Mouse (Mus musculus): ENCODE data around the gene Chkb. TPM values are rescaled to one million over a fixed set of nuclear protein-coding genes. Genes with fewer than 3 reads are reported as not detected.

The Chkb gene
- polyA plus RNA-seq, 1 experiment = 99.8 TPM

GRCm38 (mm10) chr15:89410118-89410517, 19.6 kb downstream of the Chkb start, which contains the start of gene Syce3:
TSS of gene Syce3 (minus strand) at chr15:89410503.
- Histone ChIP-seq H3K27ac (ENCODE audit: control insufficient read depth, insufficient read depth, low read length) (no peak within 1 kb of the TSS), H3K36me3 (ENCODE audit: control insufficient read depth, insufficient read depth, low read length) (no peaks in the 10 kb centered on the region), H3K27me3 (ENCODE audit: control insufficient read depth, insufficient read depth, low read length) (no peaks in the 10 kb centered on the region), H3K4me1 (replicated peaks; ENCODE audit: control insufficient read depth, insufficient read depth, low read length) (no peaks in the 10 kb centered on the region), H3K4me3 (ENCODE audit: control insufficient read depth, insufficient read depth, low read length) (no peak within 1 kb of the TSS)
- TF ChIP-seq CTCF (IDR thresholded peaks at IDR 0.05; ENCODE audit: borderline replicate concordance, control insufficient read depth, extremely low read depth, insufficient read depth, low read length, poor library complexity) = no peak
- TF ChIP-seq POLR2A (IDR thresholded peaks at IDR 0.05; ENCODE audit: control insufficient read depth, extremely low read depth, insufficient read depth, low read length, poor library complexity) = no peak
- DNase-seq = no peak
- 89% methylated on average over 24 of the region's 24 CpGs for WGBS

- no peaks in the 10 kb centered on the region for H3K4me1 ChIP-seq (replicated peaks; ENCODE audit: control insufficient read depth, insufficient read depth, low read length)
- H3K27me3 ChIP-seq (ENCODE audit: control insufficient read depth, insufficient read depth, low read length) = no peaks in the 10 kb centered on the region
- TF ChIP-seq POLR2A (IDR thresholded peaks at IDR 0.05; ENCODE audit: control insufficient read depth, extremely low read depth, insufficient read depth, low read length, poor library complexity) (no peak), CTCF (IDR thresholded peaks at IDR 0.05; ENCODE audit: borderline replicate concordance, control insufficient read depth, extremely low read depth, insufficient read depth, low read length, poor library complexity) (no peak)
- H3K4me3 ChIP-seq (ENCODE audit: control insufficient read depth, insufficient read depth, low read length) = no peak overlapping the region
- no peaks in the 10 kb centered on the region for H3K36me3 ChIP-seq (ENCODE audit: control insufficient read depth, insufficient read depth, low read length)
- H3K27ac ChIP-seq (ENCODE audit: control insufficient read depth, insufficient read depth, low read length) = no peak overlapping the region
- DNase-seq = no peak
Measured at GRCm38 (mm10) chr15:89406691-89407090, 23.0 kb downstream of the Chkb start.

GRCm38 (mm10) chr15:89404831-89405623, 24.7 kb downstream of the Chkb start:
- WGBS = 77% methylated on average over 10 of the region's 10 CpGs
- no peaks in the 10 kb centered on the region for H3K4me1 ChIP-seq (replicated peaks; ENCODE audit: control insufficient read depth, insufficient read depth, low read length)
- no peak for TF ChIP-seq CTCF (IDR thresholded peaks at IDR 0.05; ENCODE audit: borderline replicate concordance, control insufficient read depth, extremely low read depth, insufficient read depth, low read length, poor library complexity)
- no peak for TF ChIP-seq POLR2A (IDR thresholded peaks at IDR 0.05; ENCODE audit: control insufficient read depth, extremely low read depth, insufficient read depth, low read length, poor library complexity)
- H3K4me3 ChIP-seq (ENCODE audit: control insufficient read depth, insufficient read depth, low read length) = no peak overlapping the region
- no peaks in the 10 kb centered on the region for H3K36me3 ChIP-seq (ENCODE audit: control insufficient read depth, insufficient read depth, low read length)
- DNase-seq = no peak
- H3K27me3 ChIP-seq (ENCODE audit: control insufficient read depth, insufficient read depth, low read length) = no peaks in the 10 kb centered on the region
- no peak overlapping the region for H3K27ac ChIP-seq (ENCODE audit: control insufficient read depth, insufficient read depth, low read length)

GRCm38 (mm10) chr15:89402471-89402870, 27.2 kb downstream of the Chkb start:
- 95% methylated on average over 1 of the region's 1 CpGs for WGBS
- no peak for DNase-seq
- no peak for TF ChIP-seq POLR2A (IDR thresholded peaks at IDR 0.05; ENCODE audit: control insufficient read depth, extremely low read depth, insufficient read depth, low read length, poor library complexity)
- TF ChIP-seq CTCF (IDR thresholded peaks at IDR 0.05; ENCODE audit: borderline replicate concordance, control insufficient read depth, extremely low read depth, insufficient read depth, low read length, poor library complexity) = no peak

GRCm38 (mm10) chr15:89399716-89400115, 30.0 kb downstream of the Chkb start:
- 83% methylated on average over 1 of the region's 1 CpGs for WGBS
- TF ChIP-seq CTCF (IDR thresholded peaks at IDR 0.05; ENCODE audit: borderline replicate concordance, control insufficient read depth, extremely low read depth, insufficient read depth, low read length, poor library complexity) = no peak
- no peak for TF ChIP-seq POLR2A (IDR thresholded peaks at IDR 0.05; ENCODE audit: control insufficient read depth, extremely low read depth, insufficient read depth, low read length, poor library complexity)
- H3K27ac ChIP-seq (ENCODE audit: control insufficient read depth, insufficient read depth, low read length) = no peak overlapping the region
- no peaks in the 10 kb centered on the region for H3K27me3 ChIP-seq (ENCODE audit: control insufficient read depth, insufficient read depth, low read length)
- no peak overlapping the region for H3K4me3 ChIP-seq (ENCODE audit: control insufficient read depth, insufficient read depth, low read length)
- H3K4me1 ChIP-seq (replicated peaks; ENCODE audit: control insufficient read depth, insufficient read depth, low read length) = no peaks in the 10 kb centered on the region
- H3K36me3 ChIP-seq (ENCODE audit: control insufficient read depth, insufficient read depth, low read length) = no peaks in the 10 kb centered on the region
- DNase-seq = no peak

More at GRCm38 (mm10) chr15:89402471-89402870, 27.2 kb downstream of the Chkb start:
- Histone ChIP-seq H3K27me3 (ENCODE audit: control insufficient read depth, insufficient read depth, low read length) (no peaks in the 10 kb centered on the region), H3K4me3 (ENCODE audit: control insufficient read depth, insufficient read depth, low read length) (no peak overlapping the region), H3K27ac (ENCODE audit: control insufficient read depth, insufficient read depth, low read length) (no peak overlapping the region), H3K4me1 (replicated peaks; ENCODE audit: control insufficient read depth, insufficient read depth, low read length) (no peaks in the 10 kb centered on the region), H3K36me3 (ENCODE audit: control insufficient read depth, insufficient read depth, low read length) (no peaks in the 10 kb centered on the region)

- Histone ChIP-seq H3K36me3 (ENCODE audit: control insufficient read depth, insufficient read depth, low read length) (no peaks in the 10 kb centered on the region), H3K4me3 (ENCODE audit: control insufficient read depth, insufficient read depth, low read length) (no peak overlapping the region), H3K27me3 (ENCODE audit: control insufficient read depth, insufficient read depth, low read length) (no peaks in the 10 kb centered on the region), H3K4me1 (replicated peaks; ENCODE audit: control insufficient read depth, insufficient read depth, low read length) (no peaks in the 10 kb centered on the region), H3K27ac (ENCODE audit: control insufficient read depth, insufficient read depth, low read length) (no peak overlapping the region)
- 99% methylated on average over 2 of the region's 2 CpGs for WGBS
- DNase-seq = no peak
- TF ChIP-seq CTCF (IDR thresholded peaks at IDR 0.05; ENCODE audit: borderline replicate concordance, control insufficient read depth, extremely low read depth, insufficient read depth, low read length, poor library complexity) (no peak), POLR2A (IDR thresholded peaks at IDR 0.05; ENCODE audit: control insufficient read depth, extremely low read depth, insufficient read depth, low read length, poor library complexity) (no peak)
Measured at GRCm38 (mm10) chr15:89398146-89398545, 31.6 kb downstream of the Chkb start.

All from thymus, adult 2 months (tissue).